Mouse (Mus musculus) cortical plate, adult 2 months (tissue): Measurements from ENCODE around the gene Uprt. TPM values are rescaled to one million over a fixed set of nuclear protein-coding genes. Genes with fewer than 3 reads are reported as not detected.

Experiments
- H3K27ac ChIP-seq: fragments of 200-500 bp; 2 replicates; pipeline ENCODE4 v1.5.1; 2012; ENCODE audit warnings: low read length, control low read depth, inconsistent platforms; ENCODE audit not compliant: insufficient read depth
- H3K4me1 ChIP-seq: fragments of 200-500 bp; 2 replicates; pipeline ENCODE4 v1.6.1; 2011; ENCODE audit warnings: low read length; ENCODE audit not compliant: control insufficient read depth, insufficient read depth
- H3K4me3 ChIP-seq: fragments of 200-500 bp; 2 replicates; pipeline ENCODE4 v1.5.1; 2011; ENCODE audit warnings: mild to moderate bottlenecking, low read length, control low read depth; ENCODE audit not compliant: insufficient read depth
- CTCF ChIP-seq: fragments of 200-500 bp; IDR thresholded peaks from 2 replicates; pipeline ENCODE4 v1.5.1; 2011; ENCODE audit warnings: mild to moderate bottlenecking, control low read depth, low read length; ENCODE audit not compliant: insufficient read depth; ENCODE audit errors: extremely low read depth
- POLR2A ChIP-seq: fragments of 200-500 bp; IDR thresholded peaks from 2 replicates; pipeline ENCODE4 v1.6.1; 2011; ENCODE audit warnings: mild to moderate bottlenecking, low read length, control low read depth; ENCODE audit not compliant: insufficient read depth; ENCODE audit errors: extremely low read depth
- polyA plus RNA-seq: library from polyadenylated mRNA; depleted of rRNA; stranded (reverse); fragments of >200 nt; gene quantifications from 2 replicates; pipeline ENCODE4 v1.2.3, GENCODE M21; 2012; rRNA removed

Gene Uprt
- polyA plus RNA-seq, result 4.4 and 4.6 TPM in 2 replicates

GRCm38 (mm10) chrX:104482572-104483443, at the start of gene Uprt:
Gene Uprt, plus strand, starts transcription at chrX:104482818.
- Histone ChIP-seq H3K27ac (no peak within 1 kb of the TSS), H3K4me1 (no peaks in the 10 kb centered on the region; the same call in 1 of the 2 replicates), H3K4me3 (peak within 1 kb of the TSS; percentile 77)
- TF ChIP-seq POLR2A (peak; percentile 58; the same call in 1 of the 2 replicates), CTCF (no peak)

GRCm38 (mm10) chrX:104433456-104433855, 49.2 kb upstream of the Uprt start:
- TF ChIP-seq CTCF (no peak), POLR2A (no peak)
- no peaks in the 10 kb centered on the region for H3K4me1 ChIP-seq
- H3K27ac ChIP-seq, result no peak overlapping the region
- H3K4me3 ChIP-seq, result no peak overlapping the region

GRCm38 (mm10) chrX:104452433-104452832, 30.2 kb upstream of the Uprt start:
- Histone ChIP-seq H3K4me1 (no peaks in the 10 kb centered on the region), H3K27ac (no peak overlapping the region), H3K4me3 (no peak overlapping the region)
- no peak for TF ChIP-seq CTCF
- TF ChIP-seq POLR2A, result no peak

GRCm38 (mm10) chrX:104461755-104462154, 20.9 kb upstream of the Uprt start:
- H3K27ac ChIP-seq, result no peak overlapping the region
- H3K4me1 ChIP-seq, result no peaks in the 10 kb centered on the region
- no peak for TF ChIP-seq POLR2A
- TF ChIP-seq CTCF, result no peak
- no peak overlapping the region for H3K4me3 ChIP-seq

- Histone ChIP-seq H3K4me1 (no peaks in the 10 kb centered on the region), H3K27ac (no peak overlapping the region), H3K4me3 (no peak overlapping the region)
- TF ChIP-seq CTCF, result no peak
- no peak for TF ChIP-seq POLR2A
Observed at GRCm38 (mm10) chrX:104464376-104464775, 18.2 kb upstream of the Uprt start.

- TF ChIP-seq CTCF, result no peak
- no peak for TF ChIP-seq POLR2A
- Histone ChIP-seq H3K4me1 (no peaks in the 10 kb centered on the region), H3K4me3 (no peak overlapping the region), H3K27ac (no peak overlapping the region)
Observed at GRCm38 (mm10) chrX:104478041-104478440, 4.6 kb upstream of the Uprt start.

GRCm38 (mm10) chrX:104483444-104483808, 808 bp downstream of the Uprt start:
- H3K4me3 ChIP-seq, result peak overlapping the region; percentile 77
- no peaks in the 10 kb centered on the region; the same call in 1 of the 2 replicates for H3K4me1 ChIP-seq
- H3K27ac ChIP-seq, result no peak overlapping the region
- no peak for TF ChIP-seq CTCF
- no peak for TF ChIP-seq POLR2A

GRCm38 (mm10) chrX:104485596-104485995, 3.0 kb downstream of the Uprt start:
- no peak for TF ChIP-seq CTCF
- TF ChIP-seq POLR2A, result no peak
- Histone ChIP-seq H3K27ac (no peak overlapping the region), H3K4me3 (no peak overlapping the region), H3K4me1 (no peaks in the 10 kb centered on the region; the same call in 1 of the 2 replicates)

GRCm38 (mm10) chrX:104488036-104488435, 5.4 kb downstream of the Uprt start:
- no peak overlapping the region for H3K4me3 ChIP-seq
- H3K27ac ChIP-seq, result no peak overlapping the region
- H3K4me1 ChIP-seq, result no peaks in the 10 kb centered on the region; the same call in 1 of the 2 replicates
- TF ChIP-seq POLR2A (no peak), CTCF (no peak)

GRCm38 (mm10) chrX:104488870-104489467, 6.4 kb downstream of the Uprt start:
- Histone ChIP-seq H3K4me3 (no peak overlapping the region), H3K27ac (no peak overlapping the region), H3K4me1 (no peaks in the 10 kb centered on the region)
- TF ChIP-seq CTCF (no peak), POLR2A (no peak)
